Mouse (Mus musculus): ENCODE data around the gene Gm7971. TPM values are rescaled to one million over a fixed set of nuclear protein-coding genes. Genes with fewer than 3 reads are reported as not detected.
"Not testable (repeated sequence)": the region's sequence is repeated elsewhere in the genome, so short reads cannot be mapped to it uniquely, and the experiment has no call there.

Gm7971 gene
- polyA plus RNA-seq (2012; ENCODE audit: insufficient read depth, insufficient read length, missing spikeins): not detected in 2 replicates

GRCm38 (mm10) chr5:95594775-95595174, at the start of gene Gm7971:
Gene Gm7971 (minus strand): TSS chr5:95594875.
- not testable (repeated sequence) for H3K27ac ChIP-seq (ENCODE audit: insufficient read depth, low read depth, low read length); H3K4me3 ChIP-seq (ENCODE audit: insufficient read depth, low read length); H3K4me1 ChIP-seq (ENCODE audit: control insufficient read depth, insufficient read depth, low read length)

Other genes with a start within 250 kb of the Gm7971 start
- gene D5Ertd577e, start 138.1 kb downstream of the Gm7971 start, polyA plus RNA-seq (2012; ENCODE audit: insufficient read depth, insufficient read length, missing spikeins): not detected in 2 replicates
- gene Gm3286, start 84.1 kb downstream of the Gm7971 start, polyA plus RNA-seq (2012; ENCODE audit: insufficient read depth, insufficient read length, missing spikeins): not detected in 2 replicates
- not detected in 2 replicates for gene Gm7978, start 141.3 kb upstream of the Gm7971 start, polyA plus RNA-seq (2012; ENCODE audit: insufficient read depth, insufficient read length, missing spikeins)
- not detected in 2 replicates for gene Gm7982, start 147.1 kb upstream of the Gm7971 start, polyA plus RNA-seq (2012; ENCODE audit: insufficient read depth, insufficient read length, missing spikeins)
- gene E330014E10Rik, start 181.1 kb upstream of the Gm7971 start, polyA plus RNA-seq (2012; ENCODE audit: insufficient read depth, insufficient read length, missing spikeins): not detected in 2 replicates